Mouse (Mus musculus) cerebellum, postnatal 10 days (tissue): ENCODE data around the gene Pnmt.
"Not testable (repeated sequence)": the region's sequence is repeated elsewhere in the genome, so short reads cannot be mapped to it uniquely, and the experiment has no call there.

Source experiments
- DNase-seq, 2 experiments: peaks; one replicate each; pipeline ENCODE4 v3.0.0; 2021; ENCODE audit warnings: mixed read lengths in 2 of 2

Pnmt gene

DNA sequence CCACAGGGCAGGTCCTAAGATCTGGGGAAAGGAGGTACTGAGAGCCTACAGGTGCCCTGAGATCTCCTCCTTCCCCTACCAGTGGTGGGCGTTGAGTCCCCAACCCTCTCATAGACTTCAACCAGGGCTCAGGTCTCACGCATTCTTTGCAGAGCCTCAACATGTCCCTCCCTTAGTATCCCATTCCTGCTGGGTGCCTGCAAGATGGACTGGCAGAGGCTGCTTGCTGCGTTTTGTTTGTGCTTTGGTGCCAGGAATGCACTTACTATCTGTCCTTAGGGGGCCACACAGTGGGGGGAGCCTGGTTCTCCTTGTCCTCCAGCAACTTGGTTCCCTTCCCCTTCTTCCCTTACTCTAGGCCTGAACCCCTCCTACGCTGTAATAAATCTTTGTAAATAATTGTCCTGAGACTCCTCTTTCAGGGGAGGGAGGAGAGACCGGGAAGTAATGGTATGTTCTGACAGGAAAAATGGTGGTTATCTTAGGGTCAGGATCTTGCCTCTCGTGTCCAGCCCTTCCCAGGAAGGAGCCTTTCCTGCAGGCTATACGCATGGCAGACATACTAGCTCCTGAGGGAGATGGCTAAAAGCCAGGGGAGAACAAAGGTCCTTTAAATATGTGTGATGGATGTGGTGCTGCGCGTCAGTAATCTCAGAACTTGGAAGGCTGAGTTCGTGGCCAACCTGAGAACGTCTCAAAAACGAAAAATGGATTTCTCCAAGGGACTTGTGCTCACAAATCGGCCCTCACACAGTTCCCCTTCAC, 28.7 kb upstream of the Pnmt start:
- DNase-seq = peak in 1 of 2 experiments; percentile 40

DNA sequence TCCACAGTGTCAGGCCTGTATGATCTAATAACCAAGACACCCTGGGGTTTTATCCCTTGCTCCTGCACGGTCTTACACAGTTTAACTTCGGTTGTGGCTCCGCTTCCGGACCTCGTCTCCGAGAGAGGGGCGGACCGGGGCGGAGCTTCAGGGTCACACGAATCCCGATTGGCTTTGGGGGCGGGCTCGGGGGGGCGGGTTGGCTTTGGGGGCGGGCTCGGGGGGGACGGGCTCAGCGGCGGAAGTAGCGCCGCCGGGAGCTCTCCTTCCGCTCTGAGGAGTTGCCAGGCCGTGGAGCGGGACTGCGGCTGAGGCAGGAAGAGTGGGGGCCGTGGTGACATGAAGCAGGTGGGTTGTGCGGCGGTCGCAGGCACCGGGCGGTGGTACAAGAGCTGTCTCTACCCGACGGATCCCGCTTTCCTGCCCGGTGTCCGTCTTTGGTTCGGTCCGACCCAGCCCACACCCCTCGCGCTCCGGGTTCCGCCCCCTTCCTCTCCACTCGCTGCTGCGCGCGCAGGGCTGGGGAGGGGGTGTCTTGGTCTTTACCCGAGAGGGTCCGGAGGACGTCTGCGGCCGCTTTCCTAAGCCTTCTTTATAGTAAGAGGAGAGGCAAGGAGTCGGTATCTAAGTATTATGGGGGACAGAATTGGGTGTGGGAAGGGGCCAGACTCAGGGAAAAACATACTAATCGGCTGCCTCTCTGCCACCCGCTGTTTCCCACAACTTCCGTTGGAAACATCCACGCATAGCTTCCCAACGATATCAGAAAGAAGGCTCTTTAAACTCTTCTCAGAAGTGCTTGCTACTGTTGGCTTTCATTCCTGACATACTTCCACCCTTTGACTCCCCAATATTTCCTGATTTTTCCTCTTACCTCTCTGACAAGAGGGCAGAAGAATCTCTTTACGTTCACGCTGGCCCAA, 27.8 kb upstream of the Pnmt start, which contains the start of gene Stard3:
Gene Stard3 (plus strand): TSS at position 208 of the 923 bp plus-strand sequence.
- peak; percentile 94 to 95 for DNase-seq

DNA sequence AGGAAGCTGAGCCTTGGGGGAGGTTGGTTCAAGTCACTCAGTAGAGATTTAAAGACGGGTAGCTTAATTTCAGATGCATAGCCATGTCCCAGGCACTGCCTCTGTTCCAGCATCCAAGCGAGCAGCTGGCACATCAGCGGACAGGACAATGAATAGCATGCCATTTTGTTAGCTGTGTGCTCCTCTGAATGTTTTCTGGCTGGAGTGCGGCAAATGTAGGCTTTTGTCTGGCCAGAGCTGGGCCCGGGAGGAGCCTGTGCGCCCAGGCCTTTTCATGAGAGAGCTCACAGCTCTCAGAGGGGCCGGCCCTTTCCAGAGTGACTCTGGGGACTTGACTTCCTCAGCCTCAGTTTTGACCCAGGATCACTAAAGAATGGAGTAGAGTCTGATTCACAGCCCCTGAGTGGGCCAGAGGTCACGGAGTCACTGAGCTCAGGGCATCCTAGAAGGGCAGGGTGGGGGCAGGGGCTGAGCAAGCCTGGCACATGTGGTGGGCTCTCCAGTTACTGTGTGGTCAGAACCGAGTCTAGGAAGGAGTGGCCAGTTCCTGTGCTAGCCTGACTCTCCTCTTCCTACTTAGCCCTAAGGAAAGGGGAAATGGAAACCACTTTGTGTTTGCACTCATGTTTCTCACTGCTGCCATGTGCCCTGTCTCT, 25.3 kb upstream of the Pnmt start:
- DNase-seq = peak in 1 of 2 experiments; percentile 28

DNA sequence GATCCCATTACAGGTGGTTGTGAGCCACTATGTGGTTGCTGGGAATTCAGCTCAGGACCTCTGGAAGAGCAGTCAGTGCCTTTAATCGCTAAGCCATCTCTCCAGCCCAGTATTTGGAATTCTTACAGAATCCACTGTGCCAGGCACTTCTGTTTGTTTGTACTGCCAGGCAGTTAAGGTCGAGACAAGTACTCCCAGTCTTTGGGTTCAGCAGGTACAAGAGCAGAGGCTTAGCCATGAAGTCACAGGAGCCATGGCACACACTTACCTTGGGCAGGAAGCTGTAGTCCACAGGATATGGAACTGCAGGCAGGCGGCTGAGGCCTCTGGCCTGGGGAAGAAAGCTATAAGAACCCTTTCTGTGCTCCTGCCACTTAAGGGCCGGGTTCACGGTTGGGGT, 22.4 kb upstream of the Pnmt start:
- no peak for DNase-seq

DNA sequence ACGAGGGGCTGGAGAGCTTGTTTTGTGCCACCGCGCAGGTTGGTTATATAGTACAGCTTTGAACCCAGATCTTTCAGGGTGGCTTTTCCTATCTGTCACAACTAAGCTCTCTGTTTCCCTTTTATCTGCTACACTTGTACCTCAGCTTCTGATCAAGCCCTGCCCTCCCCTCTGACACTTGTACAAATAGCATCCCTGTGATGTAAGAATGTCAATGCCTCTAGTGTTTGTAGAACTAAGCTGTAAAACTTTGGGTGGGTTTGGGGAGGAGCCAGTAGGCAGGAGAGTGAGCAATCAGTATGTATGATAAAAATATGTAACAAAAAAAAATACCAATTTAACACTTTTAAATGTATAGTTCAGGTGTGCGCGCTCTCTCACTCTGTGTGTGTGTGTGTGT, 21.8 kb upstream of the Pnmt start:
- no peak for DNase-seq

DNA sequence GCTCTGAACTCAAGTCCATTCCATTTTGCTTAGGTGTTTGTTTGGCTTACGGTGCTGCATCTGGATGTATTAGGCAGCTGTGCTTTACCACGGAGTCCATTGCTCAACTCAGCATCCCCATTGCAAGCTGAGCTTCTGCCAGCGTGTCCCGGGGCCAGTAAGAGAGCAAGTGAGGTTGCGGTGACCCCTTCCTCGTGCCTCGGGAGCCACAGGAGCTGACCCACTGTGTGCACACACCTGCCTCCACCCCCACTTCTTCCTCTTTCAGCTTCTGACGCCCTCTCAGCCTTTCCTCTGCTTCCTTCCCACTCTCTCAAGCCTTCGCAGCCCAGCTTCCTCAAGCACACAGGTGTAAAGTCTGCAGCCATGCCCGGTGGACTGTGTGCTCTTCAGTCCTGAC, 20.0 kb upstream of the Pnmt start:
- DNase-seq = no peak

DNA sequence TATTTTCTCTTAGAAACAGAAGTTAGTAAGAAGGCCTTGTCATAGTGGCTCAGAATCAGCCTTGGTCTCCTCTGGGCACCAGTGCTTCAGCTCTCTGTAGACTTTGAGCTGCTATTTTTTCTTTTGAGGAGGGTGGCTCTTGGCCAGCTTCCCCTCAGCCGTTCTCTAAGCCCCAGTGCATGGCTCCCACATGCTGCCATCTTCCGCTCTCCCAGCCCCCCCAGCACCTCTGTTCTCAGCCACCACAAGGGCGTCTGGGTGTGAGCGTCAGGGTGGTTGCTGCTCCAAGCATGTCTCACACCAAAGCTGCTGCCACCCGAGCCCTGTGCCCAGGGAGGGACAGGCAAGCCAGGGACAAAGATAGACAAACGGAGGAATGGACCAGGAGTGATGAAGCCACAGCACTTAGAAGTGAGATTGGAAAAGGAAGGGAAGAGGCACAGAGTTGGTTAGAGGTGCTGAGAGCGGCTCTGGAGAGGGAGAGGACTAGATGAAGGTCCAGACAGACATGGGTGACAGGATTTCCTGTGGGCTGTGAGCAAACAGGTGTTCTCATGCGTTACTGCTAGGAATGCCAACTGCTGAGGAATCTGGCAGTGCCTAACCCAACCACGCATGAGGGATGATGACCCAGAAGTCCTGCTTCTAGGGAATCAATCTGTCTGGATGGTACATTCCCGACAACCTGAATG, 18.9 kb upstream of the Pnmt start:
- DNase-seq = no peak

DNA sequence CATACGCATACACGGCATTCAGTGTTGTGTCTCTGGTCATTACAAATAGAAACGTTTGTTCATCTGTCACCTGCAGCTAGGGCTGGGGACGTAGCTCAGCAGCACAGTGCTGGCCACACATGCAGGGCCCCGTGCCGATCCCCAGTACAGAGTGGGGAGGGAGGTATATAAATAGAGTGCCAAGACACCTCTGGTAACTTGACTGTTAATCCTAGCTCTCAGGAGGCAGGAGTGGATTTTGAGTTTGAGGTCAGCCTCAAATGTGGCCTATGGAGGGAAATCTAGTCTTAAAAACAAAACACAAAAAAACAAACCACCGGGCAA, 18.4 kb upstream of the Pnmt start:
- no peak for DNase-seq

DNA sequence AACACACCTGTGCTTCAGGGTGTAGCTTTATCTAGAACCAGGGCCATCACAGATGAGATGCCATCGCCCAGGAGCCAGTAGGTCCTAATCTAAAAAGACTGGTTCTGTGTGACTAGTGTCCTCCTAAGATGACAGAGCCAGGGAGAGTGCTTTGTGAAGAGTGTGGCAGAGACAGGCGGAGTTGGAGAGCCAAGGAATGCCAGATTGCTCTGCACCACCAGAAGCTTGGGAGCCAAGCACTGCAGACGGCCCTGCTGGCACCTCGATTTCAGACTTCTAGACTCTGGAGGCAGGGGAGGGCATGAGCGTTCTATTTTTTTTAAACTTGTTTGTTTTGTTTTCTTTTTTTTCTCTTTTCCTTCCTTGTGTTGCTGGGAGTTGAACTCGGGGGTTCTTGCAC, 16.9 kb upstream of the Pnmt start:
- DNase-seq = peak; percentile 76 to 79

DNA sequence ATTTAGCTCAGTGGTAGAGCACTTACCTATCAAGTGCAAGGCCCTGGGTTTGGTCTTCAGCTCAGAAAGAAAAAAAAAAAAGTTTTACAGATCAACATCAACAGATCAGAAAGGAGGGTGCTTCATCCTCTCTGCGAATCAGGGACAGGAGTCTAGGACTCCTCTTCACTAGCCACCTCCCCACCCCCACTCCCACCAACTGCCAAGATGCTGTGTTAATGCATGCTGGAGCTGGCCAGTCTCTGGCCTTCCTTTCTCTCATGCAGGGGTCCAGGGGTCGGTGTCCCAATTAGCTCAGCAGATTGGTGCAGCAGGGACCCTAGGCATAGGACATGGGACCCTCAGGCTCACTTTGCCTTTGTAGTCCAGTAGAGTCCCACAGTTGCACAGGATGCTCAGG, 15.7 kb upstream of the Pnmt start:
- peak; percentile 59 to 66 for DNase-seq

DNA sequence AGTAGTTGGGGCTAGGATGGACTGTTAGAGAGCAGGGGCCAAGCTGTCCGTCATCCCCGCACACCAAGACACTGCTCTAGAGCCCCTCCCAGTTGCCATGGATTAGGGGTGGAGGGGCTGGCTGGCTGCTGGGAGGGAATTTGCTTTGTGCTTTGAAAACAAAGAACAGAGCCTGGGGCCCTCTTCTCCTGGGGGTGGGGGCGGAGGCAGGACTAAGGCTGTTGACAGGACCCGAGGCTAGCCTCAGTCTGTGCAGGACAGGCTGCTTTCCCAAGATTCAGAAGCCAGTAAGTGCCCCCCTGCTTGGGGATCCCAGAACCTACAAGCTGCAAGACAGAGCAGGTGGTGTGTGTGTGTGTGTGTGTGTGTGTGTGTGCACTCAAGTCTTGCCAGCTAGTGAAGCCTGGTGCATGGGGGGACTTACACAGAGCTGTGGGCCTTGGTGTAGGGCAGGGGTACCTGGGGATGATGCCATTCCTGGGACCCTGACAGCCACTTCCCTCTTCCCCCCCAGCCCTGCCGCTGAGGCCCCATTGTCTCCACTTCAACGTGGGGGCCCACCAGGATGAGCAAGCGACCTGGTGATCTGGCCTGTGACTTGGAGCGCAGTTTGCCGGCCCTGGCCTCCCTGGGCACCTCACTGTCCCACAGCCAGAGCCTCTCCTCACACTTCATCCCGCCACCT, 14.6 kb upstream of the Pnmt start:
- peak; percentile 62 to 64 for DNase-seq

DNA sequence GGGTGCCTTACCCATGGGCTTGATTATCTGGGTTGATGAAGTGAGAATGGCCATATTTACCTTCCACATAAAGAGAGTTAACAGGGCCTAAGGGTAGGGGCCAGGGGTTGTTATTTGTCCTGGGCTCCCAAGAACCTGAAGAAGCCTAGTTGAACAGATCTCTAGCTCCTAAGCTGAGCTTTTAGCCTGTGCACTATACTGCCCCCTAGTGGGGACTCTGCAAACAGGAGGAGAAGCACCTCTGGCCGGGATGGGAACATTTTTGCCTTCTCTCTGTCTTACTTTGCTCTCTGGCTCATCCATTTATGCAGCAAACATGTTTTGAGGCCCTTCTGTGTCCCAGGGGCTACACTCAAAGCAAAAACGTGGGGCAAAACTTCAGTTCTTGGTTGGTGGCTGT, 13.8 kb upstream of the Pnmt start:
- DNase-seq = peak; percentile 86 to 94

DNA sequence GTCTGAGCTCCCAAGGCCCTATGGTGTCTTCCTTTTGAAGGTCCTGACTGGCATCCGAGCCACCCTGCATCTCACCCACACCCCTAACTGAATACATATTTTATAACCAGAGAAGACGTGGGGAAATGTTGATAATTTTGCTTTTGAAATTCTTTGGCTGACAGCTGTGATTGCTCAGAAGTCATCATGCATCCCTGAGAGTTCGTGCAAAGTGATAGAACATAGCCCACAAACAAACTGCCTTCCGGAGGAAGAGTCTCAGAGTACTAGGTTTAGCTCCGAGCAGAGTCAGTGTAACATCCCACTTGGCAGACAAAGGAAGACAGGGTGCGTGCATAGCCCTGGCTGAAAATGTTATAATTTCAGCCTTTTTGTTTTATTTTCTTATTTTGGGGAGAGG, 13.0 kb upstream of the Pnmt start:
- no peak for DNase-seq

DNA sequence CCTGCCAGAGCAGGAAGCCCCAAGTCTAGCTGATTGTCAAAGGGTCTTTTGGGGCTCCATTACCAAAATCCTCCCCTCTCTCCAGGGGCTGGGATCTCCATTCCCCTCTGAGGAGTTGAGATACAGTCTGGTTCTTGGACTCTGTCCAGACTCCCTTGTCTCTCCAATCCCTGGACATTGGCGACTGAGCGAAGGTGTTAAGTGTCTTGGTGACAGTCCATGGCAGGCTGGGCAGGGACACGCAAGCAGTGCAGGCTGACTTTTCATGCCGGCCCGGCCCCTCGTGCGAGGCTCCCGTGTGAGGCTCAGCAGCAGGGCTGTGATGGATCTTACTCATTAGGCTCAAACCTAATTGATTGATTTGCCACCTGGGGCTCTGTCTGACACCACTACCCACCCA, 12.0 kb upstream of the Pnmt start:
- peak in 1 of 2 experiments; percentile 22 for DNase-seq

DNA sequence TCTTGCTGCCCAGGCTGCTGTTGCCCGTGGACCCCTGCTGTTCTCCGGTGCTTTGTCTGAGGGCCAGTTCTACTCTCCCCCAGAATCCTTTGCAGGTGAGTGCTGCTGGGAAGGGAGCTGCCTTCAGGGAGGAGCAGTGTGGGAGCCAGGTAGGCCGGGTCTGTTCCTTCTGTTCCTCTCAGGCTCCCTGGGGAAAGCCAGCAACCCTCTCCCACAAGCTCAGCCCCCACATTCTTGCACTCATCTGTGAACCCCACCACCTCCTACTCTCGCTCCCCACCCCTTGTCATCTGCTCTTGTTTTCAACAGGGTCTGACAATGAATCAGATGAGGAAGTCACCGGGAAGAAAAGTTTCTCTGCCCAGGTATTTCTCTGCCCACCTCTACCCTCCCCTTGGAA, 9.5 kb upstream of the Pnmt start:
- peak in 1 of 2 experiments; percentile 16 for DNase-seq

DNA sequence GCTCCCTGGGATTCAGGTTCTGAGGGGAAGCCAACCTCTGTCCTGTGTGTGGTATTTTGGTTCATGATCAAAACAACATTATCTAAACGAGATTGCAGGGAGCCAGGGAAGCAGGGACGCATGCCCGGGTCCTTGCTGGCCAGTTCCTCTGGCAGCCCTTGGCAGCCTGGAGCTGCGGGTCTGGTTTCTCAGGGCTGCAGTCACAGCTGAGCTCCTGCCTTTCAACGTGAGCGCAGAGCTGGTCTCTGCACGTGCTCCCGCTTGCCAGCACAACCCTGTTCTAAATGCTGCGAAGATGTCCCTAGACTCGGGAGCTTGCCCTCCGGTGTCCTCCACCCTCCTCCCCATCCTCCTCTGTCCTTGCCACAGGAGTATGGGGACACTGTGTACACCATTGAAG, 8.5 kb upstream of the Pnmt start:
- peak in 1 of 2 experiments; percentile 16 for DNase-seq

DNA sequence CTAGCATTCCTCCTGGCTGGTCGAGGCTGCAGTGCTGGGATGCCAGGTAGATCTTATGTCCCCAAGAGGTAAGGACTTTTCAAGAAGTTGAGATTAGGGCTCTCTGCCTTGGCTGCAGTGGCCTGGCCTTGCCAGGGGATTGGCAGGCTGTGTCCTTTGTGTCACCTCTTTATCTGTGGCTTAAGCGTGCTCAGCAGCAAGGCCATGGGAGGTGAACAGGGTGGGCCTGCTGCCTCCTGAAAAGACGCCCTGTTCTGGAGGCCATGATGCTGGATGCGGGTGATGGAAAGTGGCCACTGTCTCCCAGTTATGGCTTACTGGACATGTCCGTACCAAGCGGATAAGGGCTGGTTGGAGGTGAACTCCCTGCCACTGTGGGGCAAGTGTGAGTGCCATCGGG, 6.9 kb upstream of the Pnmt start:
- DNase-seq = no peak

DNA sequence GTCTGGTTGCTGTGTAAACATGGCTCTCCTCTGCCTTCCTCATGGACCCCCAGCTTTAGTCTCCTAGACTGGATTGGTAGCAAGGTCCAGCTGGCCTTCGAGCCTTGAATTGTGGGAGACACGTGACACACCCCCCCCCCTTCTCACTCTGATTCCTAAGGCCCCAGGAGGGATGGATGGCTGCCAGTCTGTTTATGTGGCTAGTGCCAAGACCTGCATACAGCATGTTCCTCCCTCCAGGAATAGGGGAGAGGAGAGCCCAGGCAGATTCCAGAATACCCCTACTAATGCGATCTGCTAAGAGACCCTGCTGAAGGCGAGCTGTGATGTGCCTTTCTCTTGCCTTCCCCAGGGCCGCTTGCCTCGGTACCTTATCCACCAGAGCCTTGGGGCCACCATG, 6.1 kb upstream of the Pnmt start:
- peak; percentile 96 for DNase-seq

DNA sequence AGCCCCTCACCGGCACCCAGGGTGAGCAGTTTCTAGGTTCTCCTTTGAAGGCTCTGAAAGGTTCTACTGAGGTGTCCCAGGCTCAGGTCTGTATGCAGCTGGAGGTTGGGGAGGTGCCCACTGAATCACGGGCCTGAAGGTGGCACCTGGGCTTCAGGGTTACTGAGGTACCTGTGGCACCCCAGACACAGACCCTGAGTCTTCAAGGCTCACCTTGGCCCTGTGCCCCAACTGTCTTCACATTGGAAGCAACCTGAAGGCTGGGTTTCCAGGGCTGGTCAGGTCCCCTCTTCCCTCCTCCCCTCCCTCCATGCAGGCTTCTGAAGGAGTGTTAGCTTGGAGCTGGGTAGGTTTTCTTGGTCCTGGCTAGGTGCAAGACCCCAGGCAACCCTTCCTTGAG, 4.6 kb upstream of the Pnmt start:
- peak in 1 of 2 experiments; percentile 39 for DNase-seq

DNA sequence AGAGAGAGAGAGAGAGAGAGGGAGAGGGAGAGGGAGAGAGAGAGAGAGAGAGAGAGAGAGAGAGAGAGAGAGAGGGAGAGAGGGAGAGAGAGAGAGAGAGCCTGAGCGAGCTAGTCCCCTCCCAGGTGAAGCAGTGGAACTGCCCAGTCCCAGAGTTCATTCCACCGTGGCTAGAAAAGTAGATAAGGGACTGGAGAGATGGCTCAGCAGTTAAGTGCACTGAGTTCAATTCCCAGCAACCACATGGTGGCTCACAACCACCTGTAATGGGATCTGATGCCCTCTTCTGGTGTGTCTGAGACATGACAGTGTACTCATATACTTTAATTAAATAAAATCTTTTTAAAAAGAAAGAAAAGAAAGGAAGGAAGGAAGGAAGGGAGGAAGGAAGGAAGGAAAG, 3.8 kb upstream of the Pnmt start:
- DNase-seq = not testable (repeated sequence)

DNA sequence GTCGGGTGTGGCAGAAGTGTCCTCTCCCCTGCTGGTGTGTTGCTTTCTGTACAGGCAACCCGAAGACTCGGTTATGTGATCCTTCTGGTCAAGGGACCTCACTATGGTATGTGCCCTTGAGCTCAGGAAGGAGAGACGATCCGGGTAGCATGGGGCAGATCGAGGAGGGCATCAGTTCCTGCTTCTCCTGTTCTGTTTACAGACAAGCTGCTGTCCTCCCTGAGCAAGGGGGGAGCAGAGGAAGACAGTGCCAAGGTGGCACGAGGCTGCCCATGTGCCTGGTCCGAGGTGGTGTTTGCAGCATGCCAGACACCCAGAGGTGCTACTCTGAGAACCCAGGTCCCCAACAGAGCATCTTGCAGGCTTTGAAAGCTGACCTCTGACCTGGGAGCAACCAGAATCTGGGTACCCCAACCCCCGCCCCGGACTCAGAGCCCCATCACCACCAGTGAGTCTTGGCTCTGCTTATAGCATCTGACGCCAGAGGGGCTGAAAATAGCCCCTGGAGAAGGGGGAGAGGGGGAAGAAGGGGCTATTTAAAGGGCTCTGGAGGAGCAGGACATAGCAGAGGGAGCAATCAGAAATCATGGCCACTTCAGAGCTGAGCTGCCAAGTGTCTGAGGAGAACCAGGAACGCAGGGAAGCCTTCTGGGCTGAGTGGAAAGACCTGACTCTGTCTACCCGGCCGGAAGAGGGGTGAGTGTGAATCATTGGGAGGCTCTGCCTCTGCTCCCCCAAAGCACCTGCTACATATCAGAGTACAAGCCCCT, 2.8 kb upstream of the Pnmt start, which contains the start of gene Tcap:
Gene Tcap (plus strand): TSS at position 551 of the 770 bp plus-strand sequence.
- DNase-seq = peak; percentile 56 to 66
